Mouse (Mus musculus): Measurements from ENCODE around the gene Cdhr3. TPM values are rescaled to one million over a fixed set of nuclear protein-coding genes. Genes with fewer than 3 reads are reported as not detected.

Gene Cdhr3
- total and polyA plus RNA-seq, 2 experiments from 2014 or later, result 1.2 TPM; not detected in 1

- H3K4me3 ChIP-seq (ENCODE audit: low read depth, low read length), result no peak overlapping the region
- no peak overlapping the region for H3K9ac ChIP-seq (replicated peaks; ENCODE audit: low read depth, low read length)
- H3K36me3 ChIP-seq (replicated peaks; ENCODE audit: control insufficient read depth, insufficient read depth, low read length), result no peaks in the 10 kb centered on the region
- H3K4me2 ChIP-seq (ENCODE audit: low read depth, low read length), result no peak overlapping the region
- H3K9me3 ChIP-seq (replicated peaks; ENCODE audit: control insufficient read depth, low read length), result no peaks in the 10 kb centered on the region
- no peak overlapping the region for H3K27ac ChIP-seq (ENCODE audit: low read depth)
- H3K27me3 ChIP-seq (ENCODE audit: control insufficient read depth, insufficient read depth, low read length), result no peaks in the 10 kb centered on the region
- TF ChIP-seq EP300 (IDR thresholded peaks at IDR 0.05; ENCODE audit: low read depth), result no peak
- TF ChIP-seq CTCF (IDR thresholded peaks at IDR 0.05; ENCODE audit: low read depth), result no peak
- H3K4me1 ChIP-seq (ENCODE audit: control insufficient read depth, insufficient read depth), result peaks cover 25% of the 10 kb centered on the region
- DNase-seq (ENCODE audit: low spot score) (no peak), ATAC-seq (ENCODE audit: insufficient read depth, low read depth) (no peak)
- WGBS, result 81% methylated on average over 5 of the region's 5 CpGs
These were observed 98.6 kb downstream of the Cdhr3 start for GRCm38 (mm10) chr12:32994081-32994480.

- H3K27ac ChIP-seq (ENCODE audit: low read depth), result 0 out of 2 replicates have a peak overlapping the region, but pooled peaks have one; percentile 4
- H3K4me2 ChIP-seq (ENCODE audit: low read depth, low read length), result no peak overlapping the region
These were observed 102.9 kb downstream of the Cdhr3 start for GRCm38 (mm10) chr12:32989731-32990130.

GRCm38 (mm10) chr12:32986284-32986683, 106.4 kb downstream of the Cdhr3 start:
- H3K9ac ChIP-seq (replicated peaks; ENCODE audit: low read depth, low read length), result no peak overlapping the region
- DNase-seq (ENCODE audit: low spot score) (no peak), ATAC-seq (ENCODE audit: insufficient read depth, low read depth) (no peak)
- no peaks in the 10 kb centered on the region for H3K27me3 ChIP-seq (ENCODE audit: control insufficient read depth, insufficient read depth, low read length)
- TF ChIP-seq CTCF (IDR thresholded peaks at IDR 0.05; ENCODE audit: low read depth) (no peak), EP300 (IDR thresholded peaks at IDR 0.05; ENCODE audit: low read depth) (no peak)
- H3K4me2 ChIP-seq (ENCODE audit: low read depth, low read length), result no peak overlapping the region
- H3K36me3 ChIP-seq (replicated peaks; ENCODE audit: control insufficient read depth, insufficient read depth, low read length), result no peaks in the 10 kb centered on the region
- no peak overlapping the region for H3K4me3 ChIP-seq (ENCODE audit: low read depth, low read length)
- H3K27ac ChIP-seq (ENCODE audit: low read depth), result no peak overlapping the region
- no peaks in the 10 kb centered on the region for H3K9me3 ChIP-seq (replicated peaks; ENCODE audit: control insufficient read depth, low read length)
- 52% methylated on average over 1 of the region's 1 CpGs for WGBS
- no peaks in the 10 kb centered on the region for H3K4me1 ChIP-seq (ENCODE audit: control insufficient read depth, insufficient read depth)

More at GRCm38 (mm10) chr12:32989731-32990130, 102.9 kb downstream of the Cdhr3 start:
- ATAC-seq (ENCODE audit: insufficient read depth, low read depth) (peak; percentile 88), DNase-seq (ENCODE audit: low spot score) (no peak)
- Histone ChIP-seq H3K4me1 (ENCODE audit: control insufficient read depth, insufficient read depth) (peaks cover 6% of the 10 kb centered on the region), H3K36me3 (replicated peaks; ENCODE audit: control insufficient read depth, insufficient read depth, low read length) (no peaks in the 10 kb centered on the region), H3K4me3 (ENCODE audit: low read depth, low read length) (no peak overlapping the region), H3K9me3 (replicated peaks; ENCODE audit: control insufficient read depth, low read length) (no peaks in the 10 kb centered on the region), H3K27me3 (ENCODE audit: control insufficient read depth, insufficient read depth, low read length) (no peaks in the 10 kb centered on the region), H3K9ac (replicated peaks; ENCODE audit: low read depth, low read length) (no peak overlapping the region)
- TF ChIP-seq EP300 (IDR thresholded peaks at IDR 0.05; ENCODE audit: low read depth), result no peak
- no peak for TF ChIP-seq CTCF (IDR thresholded peaks at IDR 0.05; ENCODE audit: low read depth)
- 34% methylated on average over 12 of the region's 12 CpGs for WGBS

Small RNA genes within 50 kb of the gene (microRNA-seq; reads per million reads assigned to microRNA genes)
- gene Gm22904, result not detected

Other genes starting within 250 kb of the Cdhr3 start
- gene Sypl, start 139.0 kb downstream of the Cdhr3 start, total RNA-seq (2014; rRNA removed; ENCODE audit: low replicate concordance), result 25.2 and 45.0 TPM in 2 replicates
- 91.1 and 96.3 TPM in 2 replicates for gene Sypl, start 139.0 kb downstream of the Cdhr3 start, polyA plus RNA-seq (2015; fragmentation: Nextera tagmentation; extraction: Ambion mirVana)
- gene Atxn7l1, start 54.8 kb upstream of the Cdhr3 start, total RNA-seq (2014; rRNA removed; ENCODE audit: low replicate concordance), result 6.7 and 11.1 TPM in 2 replicates
- 4.5 and 5.3 TPM in 2 replicates for gene Atxn7l1, start 54.8 kb upstream of the Cdhr3 start, polyA plus RNA-seq (2015; fragmentation: Nextera tagmentation; extraction: Ambion mirVana)